Mouse (Mus musculus) limb, embryonic 14.5 days (tissue): ENCODE measurements around the gene Armc9. TPM values are rescaled to one million over a fixed set of nuclear protein-coding genes. Genes with fewer than 3 reads are reported as not detected.

Source experiments
- ATAC-seq: fragments of 200-750 bp; cut with Nextera tagmentation; 2 replicates; pipeline ENCODE4 v1.8.0; 2017; ENCODE audit warnings: low read depth, moderate number of reproducible peaks, moderate TSS enrichment; ENCODE audit not compliant: low FRiP score
- DNase-seq: peaks from one replicate; pipeline ENCODE4 v3.0.0-alpha.2; 2015; ENCODE audit warnings: low spot score
- H3K27ac ChIP-seq: fragments of 300-500 bp; sonication (generic); replicated peaks from 2 replicates; pipeline ENCODE4 v1.5.1; 2014; ENCODE audit warnings: low read depth, mild to moderate bottlenecking, low read length, moderate library complexity, mixed read lengths
- H3K27me3 ChIP-seq: fragments of 300-500 bp; sonication (generic); 2 replicates; pipeline ENCODE4 v1.6.1; 2014; ENCODE audit warnings: low read length, mixed read lengths; ENCODE audit not compliant: control insufficient read depth, insufficient read depth
- H3K36me3 ChIP-seq: fragments of 300-500 bp; sonication (generic); 2 replicates; pipeline ENCODE4 v1.6.1; 2014; ENCODE audit warnings: mild to moderate bottlenecking, low read length, moderate library complexity, mixed read lengths; ENCODE audit not compliant: control insufficient read depth, insufficient read depth
- H3K4me1 ChIP-seq: fragments of 300-500 bp; sonication (generic); 2 replicates; pipeline ENCODE4 v1.6.1; 2014; ENCODE audit warnings: antibody characterized with exemption, low read length, mixed read lengths; ENCODE audit not compliant: control insufficient read depth, insufficient read depth
- H3K4me2 ChIP-seq: fragments of 300-500 bp; sonication (generic); replicated peaks from 2 replicates; pipeline ENCODE4 v1.6.1; 2014; ENCODE audit warnings: low read depth, mild to moderate bottlenecking, low read length, moderate library complexity; ENCODE audit not compliant: severe bottlenecking
- H3K4me3 ChIP-seq: fragments of 300-500 bp; sonication (generic); replicated peaks from 2 replicates; pipeline ENCODE4 v1.5.1; 2014; ENCODE audit warnings: low read length
- H3K9ac ChIP-seq: fragments of 300-500 bp; sonication (generic); 2 replicates; pipeline ENCODE4 v1.6.1; 2014; ENCODE audit warnings: mild to moderate bottlenecking, low read depth, low read length, moderate library complexity; ENCODE audit not compliant: severe bottlenecking
- H3K9me3 ChIP-seq: fragments of 300-500 bp; sonication (generic); 2 replicates; pipeline ENCODE4 v1.6.1; 2016; ENCODE audit warnings: low read length; ENCODE audit not compliant: control insufficient read depth
- POLR2A ChIP-seq: fragments of 200-500 bp; IDR thresholded peaks from 2 replicates; pipeline ENCODE4 v1.8.0; 2012; ENCODE audit warnings: inconsistent platforms, mild to moderate bottlenecking, moderate library complexity, borderline replicate concordance; ENCODE audit not compliant: insufficient read depth, insufficient read length; ENCODE audit errors: extremely low read depth
- WGBS: fragments of 180-500 bp; shearing (Covaris S2); extraction: QIAGEN DNeasy Blood & Tissue Kit; methylation state at CpG from one replicate; pipeline ENCODE4 v1.1.7; 2014; 5-methylcytosine and 5-hydroxymethylcytosine counted together
- polyA plus RNA-seq, 2 experiments: library from polyadenylated mRNA; depleted of rRNA in 1 of 2; stranded (reverse) in 1 of 2; unstranded in 1 of 2; fragments of >200 nt; fragmentation: Nextera tagmentation in 1 of 2; extraction: Ambion mirVana in 1 of 2; gene quantifications; 2 replicates each; pipeline versions ENCODE4 v1.2.1 to v1.2.3; 2012 to 2014

The Armc9 gene
- polyA plus RNA-seq, 2 experiments = 17.0 to 19.6 TPM

DNA sequence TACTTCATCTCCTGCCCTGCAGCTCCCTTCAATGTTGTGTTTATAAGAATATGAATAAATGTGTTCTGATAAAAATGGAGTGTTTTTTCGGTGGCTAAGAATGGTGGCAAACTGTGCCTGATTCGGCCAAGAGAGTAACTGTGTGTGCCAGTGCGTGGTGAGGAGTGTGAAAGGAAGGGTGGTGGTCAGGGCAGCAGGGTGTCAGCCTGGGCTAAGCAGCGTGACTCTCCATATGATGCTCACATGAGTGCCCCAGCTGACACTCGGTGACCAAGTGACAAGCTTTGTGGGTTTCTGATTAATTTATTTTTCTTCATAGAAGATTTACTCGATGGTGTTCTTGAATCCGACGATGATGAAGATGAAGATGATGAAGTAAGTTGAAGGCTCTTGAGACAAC lies 58.2 kb downstream of the Armc9 start:
- no peaks in the 10 kb centered on the region for H3K9me3 ChIP-seq
- H3K4me3 ChIP-seq = no peak overlapping the region
- H3K27me3 ChIP-seq = no peaks in the 10 kb centered on the region
- H3K9ac ChIP-seq = no peak overlapping the region
- no peak overlapping the region for H3K4me2 ChIP-seq
- no peaks in the 10 kb centered on the region for H3K4me1 ChIP-seq
- H3K27ac ChIP-seq = no peak overlapping the region
- ATAC-seq (no peak), DNase-seq (no peak)
- WGBS = 87% methylated on average over 8 of the region's 8 CpGs
- H3K36me3 ChIP-seq = peaks cover 60% of the 10 kb centered on the region
- no peak for TF ChIP-seq POLR2A

DNA sequence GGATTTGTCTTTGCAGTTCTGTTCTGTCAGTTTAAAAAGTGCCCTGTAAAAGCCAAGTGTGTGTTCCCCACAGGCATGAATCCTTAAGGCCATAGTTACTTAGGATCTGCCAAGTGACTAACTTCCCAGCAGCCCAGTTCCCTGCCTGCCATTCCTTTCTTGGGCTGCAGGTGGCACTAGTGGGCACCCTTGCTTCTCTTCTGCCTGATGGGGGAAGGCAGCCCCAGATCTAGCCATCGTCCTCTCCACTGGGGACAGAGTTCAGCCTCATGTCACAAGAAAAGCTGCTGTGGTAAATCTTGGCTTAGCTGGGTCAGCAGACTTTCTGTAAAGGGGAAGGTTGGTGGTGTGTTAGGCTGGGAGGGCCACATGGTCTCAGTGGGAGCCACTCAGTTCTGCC lies 59.6 kb downstream of the Armc9 start:
- TF ChIP-seq POLR2A = no peak
- peak; percentile 71 for DNase-seq
- no peak overlapping the region for H3K27ac ChIP-seq
- H3K4me1 ChIP-seq = no peaks in the 10 kb centered on the region
- no peaks in the 10 kb centered on the region for H3K27me3 ChIP-seq
- H3K4me2 ChIP-seq = no peak overlapping the region
- peaks cover 7% of the 10 kb centered on the region; the same call in 1 of the 2 replicates for H3K9me3 ChIP-seq
- WGBS = 5% methylated on average over 1 of the region's 1 CpGs
- no peak overlapping the region for H3K4me3 ChIP-seq
- peak; percentile 55; the same call in 1 of the 2 replicates for ATAC-seq
- H3K9ac ChIP-seq = no peak overlapping the region
- peaks cover 46% of the 10 kb centered on the region for H3K36me3 ChIP-seq

DNA sequence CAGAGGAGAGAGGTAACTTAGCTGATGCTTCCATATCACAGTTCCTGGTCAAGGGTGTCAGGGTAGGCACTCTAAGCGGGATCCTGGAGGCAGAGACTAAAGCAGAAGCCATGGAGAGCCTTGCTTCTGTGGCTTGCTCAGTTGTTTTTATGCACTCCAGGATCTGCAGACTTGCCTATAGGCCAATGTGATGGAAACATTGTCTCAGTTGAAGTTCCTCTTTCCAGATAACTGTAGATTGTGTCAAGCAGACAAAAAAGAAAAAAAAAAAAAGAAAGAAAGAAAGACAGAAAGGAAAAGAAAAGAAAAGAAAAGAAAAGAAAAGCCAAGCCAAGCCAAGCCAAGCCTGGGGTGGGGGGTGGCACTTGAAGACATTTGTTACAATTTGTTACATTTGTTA lies 60.7 kb downstream of the Armc9 start:
- Histone ChIP-seq H3K27me3 (no peaks in the 10 kb centered on the region), H3K4me1 (no peaks in the 10 kb centered on the region), H3K9me3 (peaks cover 7% of the 10 kb centered on the region; the same call in 1 of the 2 replicates), H3K4me2 (no peak overlapping the region), H3K4me3 (no peak overlapping the region), H3K27ac (no peak overlapping the region), H3K9ac (no peak overlapping the region), H3K36me3 (peaks cover 51% of the 10 kb centered on the region)
- WGBS = 85% methylated on average over 1 of the region's 1 CpGs
- DNase-seq = no peak
- no peak for ATAC-seq
- TF ChIP-seq POLR2A = no peak

DNA sequence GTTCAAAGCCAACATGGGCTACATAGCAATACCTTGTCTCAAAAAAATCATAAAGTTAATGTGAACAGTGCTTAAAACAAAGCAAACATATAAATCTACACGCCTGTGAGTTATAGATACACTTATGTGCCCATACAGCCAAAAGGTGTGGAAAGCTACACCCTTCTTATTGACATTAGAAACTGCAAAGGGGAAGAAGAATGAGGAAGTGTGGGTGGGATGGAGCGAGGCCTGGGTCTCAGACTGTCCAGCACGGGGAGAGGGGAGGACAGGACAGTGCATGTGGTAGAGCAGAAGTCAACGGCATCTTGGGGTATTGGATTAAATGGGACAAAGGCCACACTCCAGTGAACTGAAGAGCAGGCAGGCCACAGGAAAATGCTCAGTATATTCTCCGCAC lies 61.8 kb downstream of the Armc9 start:
- Histone ChIP-seq H3K27me3 (no peaks in the 10 kb centered on the region), H3K4me3 (no peak overlapping the region), H3K36me3 (peaks cover 40% of the 10 kb centered on the region), H3K4me1 (no peaks in the 10 kb centered on the region), H3K9ac (no peak overlapping the region), H3K9me3 (peaks cover 7% of the 10 kb centered on the region; the same call in 1 of the 2 replicates), H3K4me2 (no peak overlapping the region), H3K27ac (no peak overlapping the region)
- 95% methylated on average over 5 of the region's 5 CpGs for WGBS
- no peak for ATAC-seq
- no peak for TF ChIP-seq POLR2A
- DNase-seq = no peak

DNA sequence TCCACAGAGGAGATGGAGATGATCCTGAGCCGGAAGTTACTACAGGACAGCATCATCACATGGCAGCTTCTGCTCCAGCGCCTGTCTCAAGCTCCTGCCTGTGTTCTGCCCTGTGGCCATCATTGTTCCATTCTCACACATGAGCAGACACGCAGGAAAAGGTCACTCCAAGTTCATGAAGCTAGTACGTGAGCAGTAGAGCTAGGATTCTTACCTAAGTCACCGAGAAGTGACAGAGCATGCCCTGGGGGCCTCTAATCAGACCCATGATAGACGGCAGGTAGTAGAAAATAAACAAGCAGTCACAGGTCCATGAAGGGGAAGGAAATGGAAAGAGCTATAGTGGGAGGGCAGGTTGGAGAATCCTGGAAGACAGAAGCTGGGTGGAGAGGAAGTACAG lies 63.4 kb downstream of the Armc9 start:
- 58% methylated on average over 6 of the region's 6 CpGs for WGBS
- ATAC-seq = no peak
- Histone ChIP-seq H3K36me3 (peaks cover 32% of the 10 kb centered on the region), H3K9ac (no peak overlapping the region), H3K4me1 (no peaks in the 10 kb centered on the region), H3K27me3 (no peaks in the 10 kb centered on the region), H3K4me2 (no peak overlapping the region), H3K27ac (no peak overlapping the region), H3K4me3 (no peak overlapping the region), H3K9me3 (peaks cover 7% of the 10 kb centered on the region; the same call in 1 of the 2 replicates)
- TF ChIP-seq POLR2A = no peak
- DNase-seq = peak; percentile 38

DNA sequence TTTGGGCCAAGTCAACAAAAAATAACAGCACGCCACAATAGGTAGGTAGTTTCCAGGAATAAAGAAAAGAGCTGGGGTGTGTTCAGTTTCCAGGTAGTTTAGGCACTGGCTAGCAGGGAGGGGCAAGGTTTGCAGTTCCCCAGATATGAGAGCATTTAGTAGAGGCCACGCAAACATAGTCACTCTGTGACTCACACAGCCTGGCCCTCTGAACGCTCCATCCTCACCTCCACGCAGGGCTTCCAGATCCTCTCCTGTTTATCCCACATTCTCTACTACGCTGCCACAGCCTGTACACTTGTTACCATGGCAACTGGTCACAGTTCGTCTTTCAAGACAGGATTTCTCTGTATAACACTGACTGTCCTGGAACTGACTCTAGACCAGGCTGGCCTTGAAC lies 70.6 kb downstream of the Armc9 start:
- 71% methylated on average over 6 of the region's 6 CpGs for WGBS
- H3K27ac ChIP-seq = no peak overlapping the region
- H3K4me2 ChIP-seq = no peak overlapping the region
- no peak overlapping the region for H3K4me3 ChIP-seq
- H3K36me3 ChIP-seq = peaks cover 3% of the 10 kb centered on the region; the same call in 1 of the 2 replicates
- DNase-seq = no peak
- H3K9me3 ChIP-seq = no peaks in the 10 kb centered on the region
- no peak for TF ChIP-seq POLR2A
- no peak overlapping the region for H3K9ac ChIP-seq
- no peak for ATAC-seq
- H3K4me1 ChIP-seq = no peaks in the 10 kb centered on the region
- no peaks in the 10 kb centered on the region for H3K27me3 ChIP-seq
